Mouse (Mus musculus) layer of hippocampus, adult 9-11 months (tissue): ENCODE results near the gene Tmem200c.
A peak's percentile ranks its signal among the peaks of the same experiment; 100 is the strongest.

ENCODE experiments used
- DNase-seq: peaks from one replicate; pipeline ENCODE4 v3.0.0; 2022

Gene Tmem200c

GRCm38 (mm10) chr17:68826323-68826722 is at the start of gene Tmem200c:
Gene Tmem200c, plus strand, starts transcription at chr17:68826623.
- no peak for DNase-seq

- DNase-seq: no peak
Observed at GRCm38 (mm10) chr17:68793741-68794140, 32.7 kb upstream of the Tmem200c start.

DNA sequence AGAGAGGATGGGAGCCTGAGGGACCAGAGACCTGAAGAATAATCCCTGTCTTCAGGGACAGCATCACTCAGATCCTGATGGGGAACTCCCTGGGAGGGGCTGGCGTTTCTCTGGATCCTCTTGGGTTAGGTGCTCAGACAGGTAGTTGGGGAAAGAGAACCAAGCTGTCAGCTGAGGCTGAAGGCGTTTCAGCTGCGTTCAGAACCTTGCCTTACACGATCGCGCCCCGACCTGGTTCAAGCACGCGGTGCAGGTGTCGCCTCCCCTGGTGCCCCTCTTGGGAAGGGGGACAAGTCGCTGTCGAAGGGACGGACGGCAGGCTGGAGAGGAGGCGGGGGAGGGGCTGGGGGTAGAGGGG is 10.2 kb downstream of the Tmem200c start:
- DNase-seq: no peak

- DNase-seq: peak; percentile 35
Observed at GRCm38 (mm10) chr17:68837013-68837858, 10.8 kb downstream of the Tmem200c start.

- peak; percentile 10 for DNase-seq
Observed at GRCm38 (mm10) chr17:68837859-68838194, 11.4 kb downstream of the Tmem200c start.

- DNase-seq: no peak
Observed at GRCm38 (mm10) chr17:68839888-68840571, 13.6 kb downstream of the Tmem200c start.

- DNase-seq: no peak
Observed at GRCm38 (mm10) chr17:68840572-68840939, 14.1 kb downstream of the Tmem200c start.

- no peak for DNase-seq
Observed at GRCm38 (mm10) chr17:68841097-68841891, 14.9 kb downstream of the Tmem200c start.

- DNase-seq: no peak
Observed at GRCm38 (mm10) chr17:68841892-68842252, 15.4 kb downstream of the Tmem200c start.

- DNase-seq: no peak
Observed at GRCm38 (mm10) chr17:68845931-68846330, 19.5 kb downstream of the Tmem200c start.

DNA sequence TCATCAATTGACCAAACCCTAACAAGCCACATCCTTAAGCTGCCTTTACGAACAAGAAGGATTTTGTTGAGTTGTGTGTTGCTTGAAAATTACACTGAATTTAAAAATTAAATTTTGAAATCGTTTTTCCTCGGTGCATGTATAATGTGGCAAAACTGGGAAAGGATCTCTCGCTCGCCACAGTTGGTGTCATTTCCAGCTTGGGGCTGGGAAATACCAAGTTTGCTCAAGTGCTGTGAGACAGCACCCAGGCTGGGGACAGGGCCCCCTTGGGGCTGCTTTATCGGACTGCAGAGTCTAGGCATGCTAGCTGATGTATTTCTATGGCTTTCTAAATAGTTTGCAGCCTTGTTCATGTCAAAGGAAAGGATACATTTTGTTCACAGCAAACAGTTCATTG is 22.3 kb downstream of the Tmem200c start:
- DNase-seq: no peak

DNA sequence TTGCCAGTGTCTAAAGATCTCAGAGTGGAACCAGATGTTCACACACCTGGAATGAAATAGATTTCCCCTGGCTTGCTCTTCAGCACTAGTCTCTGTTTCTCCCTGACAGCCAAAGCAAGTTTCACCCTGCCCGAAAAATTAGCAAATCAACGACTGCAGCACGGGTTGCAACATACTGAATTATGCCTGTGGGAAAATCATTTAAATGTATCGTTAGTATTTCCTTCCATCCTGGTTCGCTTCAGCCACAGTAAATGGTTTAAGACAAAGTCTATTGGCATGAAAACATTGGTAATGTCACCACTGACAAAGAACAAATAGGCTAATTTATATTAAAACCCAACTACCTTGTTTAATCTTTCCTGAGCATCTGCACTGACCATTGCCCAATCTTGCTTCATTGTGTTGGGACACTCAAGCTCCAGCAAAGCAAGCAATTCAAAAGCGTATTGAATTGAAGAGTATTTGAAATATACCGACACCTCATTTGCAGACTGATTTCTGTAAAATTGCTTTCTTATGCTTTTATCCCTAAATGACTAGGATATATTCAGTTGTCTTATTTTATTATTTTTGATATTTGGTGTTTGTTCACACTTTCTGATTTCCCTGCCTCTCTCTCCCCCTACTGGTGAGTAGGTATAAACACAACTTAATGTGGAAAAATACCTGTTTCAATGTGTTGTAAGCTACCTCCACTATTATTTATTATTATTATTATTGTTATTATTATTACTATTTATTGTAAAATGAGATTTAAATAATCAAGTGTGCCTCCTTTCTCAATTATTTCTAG is 25.9 kb downstream of the Tmem200c start:
- no peak for DNase-seq

DNA sequence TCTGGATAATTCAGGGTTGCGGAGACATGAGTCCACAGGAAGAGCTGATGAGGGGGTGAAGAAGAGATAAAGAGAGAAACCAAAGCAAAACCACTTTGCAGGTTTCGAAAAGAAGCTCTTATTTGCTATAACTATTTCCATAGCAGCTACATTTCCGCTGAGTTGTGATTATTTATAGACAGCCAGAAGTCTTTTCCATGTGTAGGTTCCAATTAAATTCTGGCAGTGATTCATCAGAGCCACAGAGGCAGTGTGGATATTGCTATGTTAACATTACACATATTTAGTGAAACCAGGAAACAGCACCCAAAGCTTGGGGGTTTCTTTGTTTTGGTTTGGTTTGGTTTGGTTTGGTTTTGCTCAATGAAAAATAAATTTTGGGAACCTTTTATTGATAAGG is 37.8 kb downstream of the Tmem200c start:
- no peak for DNase-seq

DNA sequence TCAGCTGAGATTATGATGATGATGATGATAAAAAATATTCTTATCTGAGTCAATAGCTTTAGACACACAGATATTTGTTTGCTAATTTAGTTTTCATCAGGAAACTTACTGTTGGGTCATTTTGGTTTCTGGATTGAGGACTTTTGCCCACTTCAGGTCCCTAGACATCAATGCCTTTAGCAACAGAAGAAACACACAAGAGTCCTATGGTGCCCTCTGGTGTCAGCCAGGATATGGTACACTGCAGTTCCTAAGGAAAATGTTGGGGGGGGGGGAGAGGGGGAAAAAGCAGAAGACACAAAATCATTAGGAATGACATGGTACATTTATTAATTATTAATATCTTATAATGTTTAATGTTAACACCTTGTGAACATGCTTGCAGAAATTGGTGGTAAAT is 42.0 kb downstream of the Tmem200c start:
- DNase-seq: no peak

- DNase-seq: no peak
Observed at GRCm38 (mm10) chr17:68874021-68874420, 47.6 kb downstream of the Tmem200c start.

DNA sequence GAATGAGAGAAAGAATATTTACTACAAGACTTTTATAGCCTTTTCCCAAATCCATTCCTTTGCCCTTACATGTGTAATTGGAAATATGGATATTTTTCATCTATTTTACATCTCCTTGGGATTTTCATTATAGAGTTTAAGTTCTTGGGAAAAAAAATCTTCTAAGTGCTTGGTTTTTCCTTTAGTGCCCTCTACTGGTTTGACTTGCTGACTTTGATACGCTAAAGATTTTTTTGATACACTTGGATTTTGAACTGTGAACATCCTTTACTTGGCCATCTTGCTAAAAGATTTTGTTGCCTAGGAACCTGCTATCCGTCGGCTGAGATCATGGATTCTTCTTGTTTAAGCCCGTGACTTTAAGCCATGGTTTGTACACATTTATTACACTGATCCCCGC is 48.8 kb downstream of the Tmem200c start:
- DNase-seq: no peak

DNA sequence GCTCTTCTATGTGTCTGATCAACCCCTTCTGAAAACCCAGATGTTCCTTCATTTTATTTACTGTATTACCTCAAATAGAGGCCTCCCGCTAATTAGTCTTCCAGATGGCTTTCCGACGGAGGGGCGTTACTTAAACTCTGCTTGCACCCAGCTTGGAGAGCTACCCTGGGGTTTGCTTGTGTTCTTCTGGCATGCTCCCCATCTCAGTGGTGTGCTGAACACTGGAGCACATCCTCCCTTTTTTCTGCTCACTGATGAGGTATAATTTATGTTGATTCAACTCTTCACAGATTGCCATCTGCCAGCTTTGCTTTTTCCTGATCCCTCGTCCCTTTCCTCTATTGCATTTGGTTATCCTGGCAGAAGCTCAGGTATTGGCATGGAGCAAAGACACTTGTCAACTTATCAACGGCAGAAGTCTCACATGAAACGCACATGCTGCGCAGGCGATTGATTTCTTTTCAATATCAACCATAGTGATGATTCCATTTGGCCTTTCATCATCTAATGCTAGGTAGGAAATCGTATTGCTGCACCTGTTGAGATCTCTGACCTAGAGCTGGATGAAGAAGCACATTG is 49.6 kb downstream of the Tmem200c start:
- no peak for DNase-seq

DNA sequence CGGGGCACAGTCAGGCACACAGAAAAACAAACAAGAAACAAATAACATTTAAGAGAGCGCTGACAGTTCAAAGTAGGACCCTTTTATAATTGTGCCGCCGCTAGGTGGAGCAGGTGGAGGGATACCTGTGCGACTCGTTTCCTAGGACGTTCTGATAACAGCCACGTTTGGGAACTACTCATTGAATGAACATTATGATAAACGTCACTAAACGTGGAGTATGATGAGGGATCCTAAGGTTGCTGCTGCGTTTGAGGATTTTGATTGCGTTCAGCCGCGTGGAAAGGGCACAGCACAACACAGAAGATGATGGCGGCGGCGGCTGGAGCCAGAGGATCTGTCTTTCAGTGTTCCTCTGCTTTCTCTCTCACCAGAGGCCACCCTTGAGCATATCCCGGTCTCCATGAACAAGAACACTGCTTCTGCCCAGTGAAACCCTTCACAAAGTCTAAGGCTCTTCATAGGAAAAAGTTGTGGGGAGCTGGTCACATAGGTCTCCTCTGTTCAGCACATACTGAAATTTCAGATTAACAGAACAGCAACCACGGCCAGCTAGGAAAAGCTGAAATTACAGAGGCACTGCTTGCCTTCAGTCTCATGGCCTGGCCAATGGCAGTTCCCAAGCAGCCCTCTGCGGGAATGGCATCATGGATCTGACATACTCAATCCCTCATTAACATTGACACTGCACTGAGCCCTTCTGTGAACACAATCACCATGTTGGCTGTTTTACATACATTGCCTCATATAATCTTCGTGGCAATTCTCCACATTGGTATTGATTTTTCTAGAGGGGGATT is 55.5 kb downstream of the Tmem200c start:
- DNase-seq: peak; percentile 7

DNA sequence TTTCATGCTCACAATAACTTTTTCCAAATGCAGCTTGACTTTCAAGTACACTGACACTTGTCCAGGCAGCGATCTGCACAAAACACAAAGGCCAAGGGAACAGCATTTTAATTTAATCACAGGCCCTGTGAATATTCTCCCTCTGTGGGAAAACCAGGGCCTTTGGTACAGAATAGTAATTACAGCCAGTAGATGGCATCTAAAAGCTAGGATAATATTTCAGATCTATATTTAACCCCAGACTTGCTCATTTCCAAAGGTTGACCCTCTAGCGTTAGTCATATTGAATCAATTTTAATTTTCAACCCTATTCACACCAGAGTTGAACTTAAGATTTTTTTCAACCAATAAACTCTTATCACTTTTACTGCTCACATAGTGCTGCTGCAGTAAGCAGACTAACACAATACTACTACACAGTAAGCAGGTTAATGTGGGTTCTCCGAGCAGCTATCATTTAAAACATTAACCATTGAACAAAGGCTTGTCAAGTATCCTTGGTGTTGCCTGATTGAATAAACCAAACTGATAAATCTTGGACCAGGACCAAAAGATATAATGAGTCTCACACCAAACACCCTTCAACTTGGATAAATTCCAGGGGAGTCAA is 57.2 kb downstream of the Tmem200c start:
- DNase-seq: no peak

DNA sequence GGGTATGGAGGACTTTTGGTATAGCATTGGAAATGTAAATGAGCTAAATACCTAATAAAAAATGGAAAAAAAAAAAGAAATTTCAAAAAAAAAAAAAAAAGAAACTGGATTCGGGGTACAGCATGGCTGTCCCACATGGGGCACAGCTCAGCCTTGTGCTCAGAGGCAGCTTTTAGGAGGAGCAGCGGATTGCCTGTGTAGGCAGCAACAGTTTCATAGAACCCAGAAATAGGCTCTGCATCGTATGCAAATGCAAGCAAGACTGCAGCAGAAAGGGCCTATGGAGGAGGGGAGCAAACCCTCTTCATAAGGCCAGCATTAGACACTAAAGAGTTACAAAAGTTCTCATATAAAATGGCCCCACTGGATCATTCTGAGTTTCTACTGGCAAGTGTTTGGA is 64.2 kb downstream of the Tmem200c start:
- DNase-seq: no peak
